Mouse (Mus musculus) embryonic fibroblast, embryonic 13.5 days (primary cell): Measurements from ENCODE around the gene Gorasp2.

Source experiments
- CTCF ChIP-seq: IDR thresholded peaks from 2 replicates; pipeline ENCODE4 v1.5.1; 2011; ENCODE audit warnings: mild to moderate bottlenecking, control low read depth, low read length, moderate library complexity, borderline replicate concordance; ENCODE audit not compliant: insufficient read depth
- POLR2A ChIP-seq: IDR thresholded peaks from 2 replicates; pipeline ENCODE4 v1.6.1; 2011; ENCODE audit warnings: low read depth, mild to moderate bottlenecking, control low read depth, low read length, moderate library complexity

DNA sequence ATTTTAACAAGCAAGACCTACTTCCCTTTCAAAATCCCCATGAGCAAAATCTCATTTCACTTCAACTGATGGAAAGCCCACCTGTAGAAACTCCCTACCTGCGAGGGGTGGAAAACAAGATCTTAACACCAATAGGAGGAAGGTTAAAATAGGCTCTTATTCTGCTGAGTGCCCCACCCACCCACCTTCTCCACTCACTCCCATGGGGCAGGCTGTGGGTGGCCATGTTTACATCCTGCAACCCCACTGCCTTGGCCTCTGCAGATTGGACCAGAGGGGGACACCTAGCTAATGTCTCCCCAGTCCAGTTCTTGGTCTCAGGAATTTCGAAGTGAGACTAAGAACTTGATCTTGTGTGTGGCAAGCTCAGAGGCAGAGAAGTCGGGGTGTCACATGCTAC, 31.5 kb upstream of the Gorasp2 start:
- TF ChIP-seq CTCF, result no peak
- TF ChIP-seq POLR2A, result no peak
